Mouse (Mus musculus) forebrain, embryonic 14.5 days (tissue): ENCODE data around the gene Mpped1. TPM values are rescaled to one million over a fixed set of nuclear protein-coding genes. Genes with fewer than 3 reads are reported as not detected.

Experiments
- ATAC-seq: fragments of 200-750 bp; cut with Nextera tagmentation; 2 replicates; pipeline ENCODE4 v1.8.0; 2017; ENCODE audit warnings: mild to moderate bottlenecking, moderate library complexity
- DNase-seq: peaks from one replicate; pipeline ENCODE4 v3.0.0-alpha.2; 2015; ENCODE audit warnings: low spot score
- H3K27ac ChIP-seq: fragments of 300-500 bp; sonication (generic); 2 replicates; pipeline ENCODE4 v1.5.1; 2014; ENCODE audit warnings: low read depth, mild to moderate bottlenecking, control low read depth, low read length, moderate library complexity
- H3K27me3 ChIP-seq: fragments of 300-500 bp; sonication (generic); replicated peaks from 2 replicates; pipeline ENCODE4 v1.6.1; 2014; ENCODE audit warnings: low read length, control low read depth, mixed read lengths; ENCODE audit not compliant: control insufficient read depth, insufficient read depth
- H3K36me3 ChIP-seq: fragments of 300-500 bp; sonication (generic); 2 replicates; pipeline ENCODE4 v1.6.1; 2014; ENCODE audit warnings: low read length, control low read depth; ENCODE audit not compliant: control insufficient read depth, insufficient read depth
- H3K4me1 ChIP-seq: fragments of 300-500 bp; sonication (generic); 2 replicates; pipeline ENCODE4 v1.6.1; 2014; ENCODE audit warnings: antibody characterized with exemption, low read length, control low read depth; ENCODE audit not compliant: control insufficient read depth, insufficient read depth
- H3K4me2 ChIP-seq: fragments of 300-500 bp; sonication (generic); 2 replicates; pipeline ENCODE4 v1.6.1; 2014; ENCODE audit warnings: mild to moderate bottlenecking, control low read depth, low read length
- H3K4me3 ChIP-seq: fragments of 300-500 bp; sonication (generic); 2 replicates; pipeline ENCODE4 v1.5.1; 2014; ENCODE audit warnings: low read depth, low read length, control low read depth
- H3K9ac ChIP-seq: fragments of 300-500 bp; sonication (generic); 2 replicates; pipeline ENCODE4 v1.6.1; 2014; ENCODE audit warnings: mild to moderate bottlenecking, low read length, control low read depth, moderate library complexity
- H3K9me3 ChIP-seq: fragments of 300-500 bp; sonication (generic); replicated peaks from 2 replicates; pipeline ENCODE4 v1.6.1; 2016; ENCODE audit warnings: low read length, control low read depth, mixed read lengths; ENCODE audit not compliant: control insufficient read depth
- WGBS: fragments of 180-500 bp; shearing (Covaris S2); extraction: QIAGEN DNeasy Blood & Tissue Kit; methylation state at CpG from one replicate; pipeline ENCODE4 v1.1.7; 2014; 5-methylcytosine and 5-hydroxymethylcytosine counted together
- polyA plus RNA-seq: library from polyadenylated mRNA; unstranded; fragments of >200 nt; fragmentation: Nextera tagmentation; extraction: Ambion mirVana; gene quantifications from 2 replicates; pipeline ENCODE4 v1.2.1, GENCODE M21; 2014

Mpped1 gene
- polyA plus RNA-seq, 1 experiment from 2014 or later = 194 TPM

GRCm38 (mm10) chr15:83761512-83761911 lies 17.8 kb upstream of the Mpped1 start:
- WGBS = 82% methylated on average over 13 of the region's 13 CpGs
- no peak for DNase-seq
- peaks cover 7% of the 10 kb centered on the region; the same call in 1 of the 2 replicates for H3K4me1 ChIP-seq
- H3K9ac ChIP-seq = no peak overlapping the region
- no peaks in the 10 kb centered on the region for H3K27me3 ChIP-seq
- ATAC-seq = no peak
- H3K27ac ChIP-seq = peak overlapping the region; percentile 24; the same call in 1 of the 2 replicates
- H3K4me3 ChIP-seq = no peak overlapping the region
- H3K4me2 ChIP-seq = no peak overlapping the region
- no peaks in the 10 kb centered on the region for H3K9me3 ChIP-seq
- H3K36me3 ChIP-seq = no peaks in the 10 kb centered on the region

DNA sequence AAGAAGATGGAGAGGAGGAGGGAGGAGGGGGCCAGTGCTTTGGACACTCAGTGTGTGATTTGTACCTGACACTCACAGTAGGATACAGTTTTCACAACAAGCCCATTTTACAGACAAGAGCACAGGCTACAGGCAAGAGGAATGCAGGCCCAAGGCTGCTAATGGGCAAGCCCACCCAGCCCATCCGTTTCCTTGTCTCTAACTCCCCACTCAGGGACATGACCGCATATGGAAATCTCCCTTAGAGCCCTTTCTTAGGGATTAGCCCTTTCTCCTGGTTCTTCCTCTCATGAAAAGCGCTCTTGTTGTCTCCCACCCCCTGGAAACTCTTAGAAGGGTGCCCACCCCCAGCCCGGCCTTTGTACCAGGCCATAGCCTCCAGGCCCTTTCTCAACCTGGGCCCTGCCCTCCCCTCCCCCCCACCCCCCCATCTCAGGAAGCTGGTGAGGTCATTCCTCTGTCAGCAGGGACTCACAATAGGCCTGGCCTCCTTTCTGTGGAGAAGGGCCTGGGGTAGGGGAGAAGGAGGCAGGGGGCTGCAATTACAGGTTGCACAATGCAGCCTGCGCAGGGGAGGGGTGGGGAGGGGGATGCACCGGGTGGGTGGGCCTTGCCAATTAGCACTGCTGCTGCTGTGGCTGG lies 13.8 kb upstream of the Mpped1 start:
- ATAC-seq (peak; percentile 82), DNase-seq (peak; percentile 74)

GRCm38 (mm10) chr15:83771346-83772053 lies 7.8 kb upstream of the Mpped1 start:
- WGBS = 59% methylated on average over 8 of the region's 8 CpGs
- Histone ChIP-seq H3K27ac (peak overlapping the region; percentile 78), H3K4me3 (no peak overlapping the region), H3K9ac (no peak overlapping the region), H3K27me3 (no peaks in the 10 kb centered on the region), H3K9me3 (no peaks in the 10 kb centered on the region), H3K4me1 (peaks cover 13% of the 10 kb centered on the region; the same call in 1 of the 2 replicates), H3K36me3 (no peaks in the 10 kb centered on the region), H3K4me2 (no peak overlapping the region)
- DNase-seq (peak; percentile 86), ATAC-seq (peak; percentile 84)

More for the DNA sequence above, 13.8 kb upstream of the Mpped1 start:
- Histone ChIP-seq H3K4me3 (no peak overlapping the region), H3K36me3 (no peaks in the 10 kb centered on the region), H3K27me3 (no peaks in the 10 kb centered on the region), H3K4me2 (no peak overlapping the region), H3K27ac (peak overlapping the region; percentile 58; the same call in 1 of the 2 replicates), H3K9ac (no peak overlapping the region), H3K4me1 (peaks cover 8% of the 10 kb centered on the region; the same call in 1 of the 2 replicates), H3K9me3 (no peaks in the 10 kb centered on the region)
- 7% methylated on average over 6 of the region's 6 CpGs for WGBS

- Histone ChIP-seq H3K36me3 (no peaks in the 10 kb centered on the region), H3K4me3 (no peak overlapping the region), H3K9me3 (no peaks in the 10 kb centered on the region), H3K27me3 (no peaks in the 10 kb centered on the region), H3K4me2 (no peak overlapping the region), H3K9ac (no peak overlapping the region), H3K27ac (no peak overlapping the region; the same call in 1 of the 2 replicates), H3K4me1 (peaks cover 13% of the 10 kb centered on the region; the same call in 1 of the 2 replicates)
- DNase-seq (peak; percentile 27), ATAC-seq (peak; percentile 16; the same call in 1 of the 2 replicates)
- 59% methylated on average over 5 of the region's 5 CpGs for WGBS
Observed at GRCm38 (mm10) chr15:83772460-83772859, 6.8 kb upstream of the Mpped1 start.

GRCm38 (mm10) chr15:83772953-83773352 lies 6.3 kb upstream of the Mpped1 start:
- DNase-seq = no peak
- no peak overlapping the region for H3K4me3 ChIP-seq
- 86% methylated on average over 4 of the region's 4 CpGs for WGBS

DNA sequence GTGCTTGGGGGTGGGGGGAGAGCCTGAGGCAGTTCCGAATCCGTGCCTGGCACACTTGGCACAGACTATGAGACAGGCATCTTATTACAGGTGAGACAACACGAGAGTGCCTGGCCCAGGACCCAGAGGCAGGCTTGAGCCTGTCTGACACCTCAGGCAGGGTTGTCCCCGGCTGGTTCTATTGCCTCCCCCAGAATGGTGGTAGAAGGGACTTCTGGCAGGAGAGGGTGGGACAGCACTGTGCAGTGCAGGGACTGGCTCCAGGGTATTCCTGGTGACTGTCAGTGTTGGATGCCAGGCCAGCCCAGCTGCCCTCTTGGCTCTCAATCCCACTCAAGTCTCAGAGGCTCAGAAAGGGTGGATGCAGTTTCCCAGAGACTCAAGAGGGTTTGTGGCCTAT lies 4.3 kb upstream of the Mpped1 start:
- Histone ChIP-seq H3K4me3 (no peak overlapping the region), H3K4me2 (no peak overlapping the region), H3K27me3 (no peaks in the 10 kb centered on the region), H3K9me3 (no peaks in the 10 kb centered on the region), H3K4me1 (peaks cover 13% of the 10 kb centered on the region; the same call in 1 of the 2 replicates), H3K36me3 (no peaks in the 10 kb centered on the region), H3K27ac (0 out of 2 replicates have a peak overlapping the region, but pooled peaks have one; percentile 21), H3K9ac (no peak overlapping the region)
- ATAC-seq (peak; percentile 37; the same call in 1 of the 2 replicates), DNase-seq (peak; percentile 60)
- WGBS = 54% methylated on average over 4 of the region's 4 CpGs

More at GRCm38 (mm10) chr15:83772953-83773352, 6.3 kb upstream of the Mpped1 start:
- H3K4me2 ChIP-seq = no peak overlapping the region
- H3K9me3 ChIP-seq = no peaks in the 10 kb centered on the region
- H3K27me3 ChIP-seq = no peaks in the 10 kb centered on the region
- no peaks in the 10 kb centered on the region for H3K36me3 ChIP-seq
- ATAC-seq = no peak
- no peak overlapping the region for H3K9ac ChIP-seq
- H3K27ac ChIP-seq = no peak overlapping the region
- H3K4me1 ChIP-seq = peaks cover 13% of the 10 kb centered on the region; the same call in 1 of the 2 replicates

DNA sequence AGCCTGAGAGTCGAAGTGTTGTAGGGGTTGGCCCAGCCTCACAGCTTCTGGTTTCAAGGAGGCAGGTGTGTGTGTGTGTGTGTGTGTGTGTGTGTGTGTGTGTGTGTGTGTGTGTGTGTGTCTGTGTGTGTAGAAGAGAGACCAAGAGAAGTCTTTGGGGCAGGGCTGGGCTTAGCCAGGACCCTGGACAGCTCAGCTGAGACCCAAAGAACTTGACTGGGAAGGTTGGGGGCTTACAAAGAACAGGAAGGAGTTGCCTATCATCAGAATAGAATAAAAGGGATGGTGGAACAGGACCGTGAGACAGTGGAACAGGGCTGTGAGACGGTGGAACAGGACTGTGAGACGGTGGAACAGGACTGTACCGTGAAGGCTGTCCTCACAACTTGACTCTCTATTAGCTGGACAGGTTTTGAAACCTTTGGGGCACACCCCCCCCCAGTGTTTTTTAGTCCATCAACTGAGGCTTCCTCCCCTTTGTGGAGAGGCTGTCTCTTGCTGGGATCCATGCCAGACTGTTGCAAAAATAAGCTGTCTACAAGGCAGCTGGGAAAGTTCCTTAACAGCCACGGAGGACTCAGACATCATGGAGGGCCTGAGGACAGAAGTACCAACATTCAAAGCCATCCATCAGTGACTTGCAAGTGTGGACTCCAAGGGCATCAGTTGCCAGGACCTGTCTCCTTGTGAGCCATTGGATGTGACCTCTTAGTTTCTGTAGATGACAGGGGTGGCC lies 2.8 kb upstream of the Mpped1 start:
- ATAC-seq = no peak
- no peaks in the 10 kb centered on the region for H3K36me3 ChIP-seq
- no peaks in the 10 kb centered on the region for H3K9me3 ChIP-seq
- peaks cover 16% of the 10 kb centered on the region; the same call in 1 of the 2 replicates for H3K4me1 ChIP-seq
- no peak overlapping the region for H3K9ac ChIP-seq
- peak; percentile 18 for DNase-seq
- 66% methylated on average over 6 of the region's 6 CpGs for WGBS
- H3K4me2 ChIP-seq = no peak overlapping the region
- H3K4me3 ChIP-seq = no peak overlapping the region
- no peak overlapping the region for H3K27ac ChIP-seq
- H3K27me3 ChIP-seq = no peaks in the 10 kb centered on the region

GRCm38 (mm10) chr15:83777476-83777875 lies 1.8 kb upstream of the Mpped1 start:
- H3K9me3 ChIP-seq = no peaks in the 10 kb centered on the region
- no peaks in the 10 kb centered on the region for H3K36me3 ChIP-seq
- WGBS = 80% methylated on average over 6 of the region's 6 CpGs
- no peak for DNase-seq
- H3K9ac ChIP-seq = no peak overlapping the region
- H3K4me3 ChIP-seq = no peak overlapping the region
- H3K27me3 ChIP-seq = no peaks in the 10 kb centered on the region
- no peak for ATAC-seq
- no peak overlapping the region for H3K27ac ChIP-seq
- H3K4me2 ChIP-seq = no peak overlapping the region
- H3K4me1 ChIP-seq = peaks cover 17% of the 10 kb centered on the region; the same call in 1 of the 2 replicates
